Comparison of ENCODE assay signal across 15 mouse cellular contexts in genomic region chr3:90290602-90291001, GRCm38 (mm10). TPM values are rescaled to one million over a fixed set of nuclear protein-coding genes. Genes with fewer than 3 reads are reported as not detected.
DNase-seq lines count a peak whose midpoint lies in the region; ATAC-seq and TF ChIP-seq lines count a peak whose summit lies in the region.
"Had no signal": no experiment of that assay in that cellular context is flagged by ENCODE, and none has a peak within 500 bp of the region (broad histone marks: within the 10 kb centered on the region; RNA-seq: fewer than 3 reads in every experiment).

No protein-coding gene starts in this region.

- no peaks in the 10 kb centered on the region for H3K36me3 ChIP-seq in forebrain, postnatal 0 days (ENCODE audit: insufficient read depth)
- no peaks in the 10 kb centered on the region for H3K36me3 ChIP-seq in forebrain, embryonic 14.5 days (ENCODE audit: control insufficient read depth, insufficient read depth, low read length)
- no peaks in the 10 kb centered on the region for H3K36me3 ChIP-seq in liver, postnatal 0 days (replicated peaks; ENCODE audit: insufficient read depth, low read length)
- H3K36me3 ChIP-seq in thymus, adult 2 months (ENCODE audit: control insufficient read depth, insufficient read depth, low read length): no peaks in the 10 kb centered on the region
- H3K36me3 ChIP-seq: forebrain, embryonic 12.5 days; hindbrain, embryonic 12.5 days; neural tube, embryonic 12.5 days had no signal

- H3K4me1 ChIP-seq in forebrain, postnatal 0 days (ENCODE audit: insufficient read depth): peaks cover 9% of the 10 kb centered on the region; the same call in 1 of the 2 replicates
- H3K4me1 ChIP-seq in forebrain, embryonic 14.5 days (ENCODE audit: control insufficient read depth, insufficient read depth, low read length): peaks cover 10% of the 10 kb centered on the region
- peaks cover 20% of the 10 kb centered on the region for H3K4me1 ChIP-seq in liver, postnatal 0 days (ENCODE audit: insufficient read depth)
- H3K4me1 ChIP-seq in thymus, adult 2 months (replicated peaks; ENCODE audit: control insufficient read depth, insufficient read depth, low read length): peaks cover 2% of the 10 kb centered on the region; the same call in 1 of the 2 replicates

- no peak for TF ChIP-seq POLR2A in thymus, adult 2 months (IDR thresholded peaks at IDR 0.05; ENCODE audit: control insufficient read depth, extremely low read depth, insufficient read depth, low read length, poor library complexity)

- H3K27me3 ChIP-seq in forebrain, postnatal 0 days (ENCODE audit: insufficient read depth, low read length): no peaks in the 10 kb centered on the region
- H3K27me3 ChIP-seq in forebrain, embryonic 14.5 days (replicated peaks; ENCODE audit: control insufficient read depth, insufficient read depth, low read length): no peaks in the 10 kb centered on the region
- no peaks in the 10 kb centered on the region for H3K27me3 ChIP-seq in liver, postnatal 0 days (ENCODE audit: insufficient read depth, low read length)
- no peaks in the 10 kb centered on the region for H3K27me3 ChIP-seq in thymus, adult 2 months (ENCODE audit: control insufficient read depth, insufficient read depth, low read length)
- H3K27me3 ChIP-seq: forebrain, embryonic 12.5 days; hindbrain, embryonic 12.5 days; neural tube, embryonic 12.5 days had no signal

- H3K9me3 ChIP-seq in forebrain, postnatal 0 days (ENCODE audit: low read length): no peaks in the 10 kb centered on the region
- H3K9me3 ChIP-seq in forebrain, embryonic 14.5 days (replicated peaks; ENCODE audit: control insufficient read depth, low read length): no peaks in the 10 kb centered on the region
- H3K9me3 ChIP-seq in liver, postnatal 0 days (ENCODE audit: low read length): no peaks in the 10 kb centered on the region
- H3K9me3 ChIP-seq: forebrain, embryonic 12.5 days; hindbrain, embryonic 12.5 days; neural tube, embryonic 12.5 days had no signal

- no peak overlapping the region for H3K4me2 ChIP-seq in forebrain, postnatal 0 days (ENCODE audit: low read depth)
- H3K4me2 ChIP-seq in forebrain, embryonic 14.5 days (ENCODE audit: low read length): no peak overlapping the region
- H3K4me2 ChIP-seq in liver, postnatal 0 days (ENCODE audit: low read depth, low read length): no peak overlapping the region
- H3K4me2 ChIP-seq: forebrain, embryonic 12.5 days; hindbrain, embryonic 12.5 days; neural tube, embryonic 12.5 days had no signal

- DNase-seq in forebrain, postnatal 0 days: no peak
- no peak for DNase-seq in forebrain, embryonic 14.5 days (ENCODE audit: low spot score)
- DNase-seq in kidney, adult 8-10 months: peak; percentile 12 to 26
- DNase-seq in kidney, adult 11 months: no peak
- DNase-seq in liver, postnatal 0 days: no peak
- no peak for DNase-seq in liver
- no peak for DNase-seq in thymus, adult 2 months
- DNase-seq: lung, adult 18-20 months; spleen, adult 18-20 months had no signal

- ATAC-seq in forebrain, postnatal 0 days: no peak
- ATAC-seq in forebrain, embryonic 14.5 days: no peak
- ATAC-seq in liver, postnatal 0 days: no peak
- no peak for ATAC-seq in megakaryocyte progenitor cell, adult 5-6 weeks (replicated peaks; ENCODE audit: poor library complexity)
- ATAC-seq: activated CD4-positive, CD25-positive, alpha-beta regulatory T cell, adult 4 months had no signal

- H3K4me3 ChIP-seq in forebrain, postnatal 0 days (ENCODE audit: low read depth, low read length): no peak overlapping the region
- H3K4me3 ChIP-seq in forebrain, embryonic 14.5 days (ENCODE audit: low read depth, low read length): no peak overlapping the region
- no peak overlapping the region for H3K4me3 ChIP-seq in liver, postnatal 0 days (ENCODE audit: low read depth, low read length)
- H3K4me3 ChIP-seq in thymus, adult 2 months (ENCODE audit: control insufficient read depth, insufficient read depth, low read length): no peak overlapping the region
- H3K4me3 ChIP-seq: forebrain, embryonic 12.5 days; hindbrain, embryonic 12.5 days; neural tube, embryonic 12.5 days had no signal

- peak; percentile 15; the same call in 1 of the 2 replicates for TF ChIP-seq CTCF in forebrain, postnatal 0 days (IDR thresholded peaks at IDR 0.05; ENCODE audit: low read depth)
- peak; percentile 30; the same call in 1 of the 2 replicates for TF ChIP-seq CTCF in liver, postnatal 0 days (IDR thresholded peaks at IDR 0.05; ENCODE audit: low read depth)
- TF ChIP-seq CTCF in thymus, adult 2 months (IDR thresholded peaks at IDR 0.05; ENCODE audit: borderline replicate concordance, control insufficient read depth, extremely low read depth, insufficient read depth, low read length, poor library complexity): no peak

- TF ChIP-seq EP300 in liver, postnatal 0 days (IDR thresholded peaks at IDR 0.05; ENCODE audit: low read depth): no peak

- H3K9ac ChIP-seq in forebrain, postnatal 0 days: no peak overlapping the region
- no peak overlapping the region for H3K9ac ChIP-seq in forebrain, embryonic 14.5 days (ENCODE audit: low read length)
- no peak overlapping the region for H3K9ac ChIP-seq in liver, postnatal 0 days (replicated peaks)
- H3K9ac ChIP-seq: forebrain, embryonic 12.5 days; hindbrain, embryonic 12.5 days; neural tube, embryonic 12.5 days had no signal

- 89% methylated on average over 1 of the region's 1 CpGs for WGBS in forebrain, postnatal 0 days
- WGBS in forebrain, embryonic 14.5 days: 98% methylated on average over 1 of the region's 1 CpGs
- WGBS in liver, postnatal 0 days (ENCODE audit: insufficient replicate concordance): 84% methylated on average over 1 of the region's 1 CpGs
- WGBS in thymus, adult 2 months: 92% methylated on average over 1 of the region's 1 CpGs

- H3K27ac ChIP-seq in forebrain, postnatal 0 days (ENCODE audit: low read depth, low read length): no peak overlapping the region
- H3K27ac ChIP-seq in forebrain, embryonic 14.5 days (ENCODE audit: low read depth, low read length): no peak overlapping the region
- no peak overlapping the region for H3K27ac ChIP-seq in liver, postnatal 0 days (ENCODE audit: low read depth)
- no peak overlapping the region for H3K27ac ChIP-seq in thymus, adult 2 months (ENCODE audit: control insufficient read depth, insufficient read depth, low read length)
- H3K27ac ChIP-seq: forebrain, embryonic 12.5 days; hindbrain, embryonic 12.5 days; neural tube, embryonic 12.5 days had no signal

RNA-seq across cellular contexts. Expression of gene Gatad2b, which starts 2.4 kb away (rescaled TPM):
- total RNA-seq in forebrain, postnatal 0 days (2014; rRNA removed): 29.5 and 34.1 TPM in 2 replicates
- polyA plus RNA-seq in forebrain, postnatal 0 days (2015; fragmentation: Nextera tagmentation; extraction: Ambion mirVana): 6.9 and 12.6 TPM in 2 replicates
- polyA plus RNA-seq in forebrain, embryonic 14.5 days (2014; fragmentation: Nextera tagmentation; extraction: Ambion mirVana): 14.4 and 15.7 TPM in 2 replicates
- polyA plus RNA-seq in liver, postnatal 0 days (2015; fragmentation: Nextera tagmentation; extraction: Ambion mirVana): 2.3 and 3.1 TPM in 2 replicates
- polyA plus RNA-seq in thymus, adult 2 months (2012; rRNA removed): 69.8 and 77.6 TPM in 2 replicates
- 87.0 and 96.0 TPM in 2 replicates for total RNA-seq in megakaryocyte progenitor cell, adult 5-6 weeks (2015)
- total RNA-seq in megakaryocyte progenitor cell, adult 5-6 weeks (2017): 17.7 and 22.7 TPM in 2 replicates

RNA-seq across cellular contexts. Expression of gene Dennd4b, which starts 25.6 kb away (rescaled TPM):
- total RNA-seq in forebrain, postnatal 0 days (2014; rRNA removed): 20.1 and 29.8 TPM in 2 replicates
- 4.4 and 5.1 TPM in 2 replicates for polyA plus RNA-seq in forebrain, postnatal 0 days (2015; fragmentation: Nextera tagmentation; extraction: Ambion mirVana)
- polyA plus RNA-seq in forebrain, embryonic 14.5 days (2014; fragmentation: Nextera tagmentation; extraction: Ambion mirVana): 3.4 and 3.7 TPM in 2 replicates
- polyA plus RNA-seq in liver, postnatal 0 days (2015; fragmentation: Nextera tagmentation; extraction: Ambion mirVana): 2.0 TPM in 2 replicates
- polyA plus RNA-seq in thymus, adult 2 months (2012; rRNA removed): 163 and 182 TPM in 2 replicates
- 16.5 and 21.9 TPM in 2 replicates for total RNA-seq in megakaryocyte progenitor cell, adult 5-6 weeks (2015)
- total RNA-seq in megakaryocyte progenitor cell, adult 5-6 weeks (2017): 8.9 and 10.4 TPM in 2 replicates

RNA-seq across cellular contexts. Expression of gene Crtc2, which starts 36.6 kb away (rescaled TPM):
- total RNA-seq in forebrain, postnatal 0 days (2014; rRNA removed): 13.9 and 17.2 TPM in 2 replicates
- polyA plus RNA-seq in forebrain, postnatal 0 days (2015; fragmentation: Nextera tagmentation; extraction: Ambion mirVana): 12.9 and 14.7 TPM in 2 replicates
- 10.7 and 14.1 TPM in 2 replicates for polyA plus RNA-seq in forebrain, embryonic 14.5 days (2014; fragmentation: Nextera tagmentation; extraction: Ambion mirVana)
- polyA plus RNA-seq in liver, postnatal 0 days (2015; fragmentation: Nextera tagmentation; extraction: Ambion mirVana): 6.6 and 7.9 TPM in 2 replicates
- polyA plus RNA-seq in thymus, adult 2 months (2012; rRNA removed): 151 and 161 TPM in 2 replicates
- 30.9 and 32.5 TPM in 2 replicates for total RNA-seq in megakaryocyte progenitor cell, adult 5-6 weeks (2015)
- 10.2 and 18.2 TPM in 2 replicates for total RNA-seq in megakaryocyte progenitor cell, adult 5-6 weeks (2017)

RNA-seq across cellular contexts. Expression of gene Slc39a1, which starts 42.6 kb away (rescaled TPM):
- total RNA-seq in forebrain, postnatal 0 days (2014; rRNA removed): 68.1 and 72.0 TPM in 2 replicates
- 50.0 and 51.6 TPM in 2 replicates for polyA plus RNA-seq in forebrain, postnatal 0 days (2015; fragmentation: Nextera tagmentation; extraction: Ambion mirVana)
- 40.0 and 47.0 TPM in 2 replicates for polyA plus RNA-seq in forebrain, embryonic 14.5 days (2014; fragmentation: Nextera tagmentation; extraction: Ambion mirVana)
- polyA plus RNA-seq in liver, postnatal 0 days (2015; fragmentation: Nextera tagmentation; extraction: Ambion mirVana): 41.7 and 54.0 TPM in 2 replicates
- polyA plus RNA-seq in thymus, adult 2 months (2012; rRNA removed): 68.5 and 69.2 TPM in 2 replicates
- 15.6 and 19.5 TPM in 2 replicates for total RNA-seq in megakaryocyte progenitor cell, adult 5-6 weeks (2015)
- total RNA-seq in megakaryocyte progenitor cell, adult 5-6 weeks (2017): 31.4 and 41.2 TPM in 2 replicates

RNA-seq across cellular contexts. Expression of gene Creb3l4, which starts 47.3 kb away (rescaled TPM):
- total RNA-seq in forebrain, postnatal 0 days (2014; rRNA removed): 1.4 and 2.7 TPM in 2 replicates
- polyA plus RNA-seq in forebrain, postnatal 0 days (2015; fragmentation: Nextera tagmentation; extraction: Ambion mirVana): 0.91 and 1.0 TPM in 2 replicates
- polyA plus RNA-seq in forebrain, embryonic 14.5 days (2014; fragmentation: Nextera tagmentation; extraction: Ambion mirVana): 4.1 and 4.2 TPM in 2 replicates
- 0.15 and 0.41 TPM in 2 replicates for polyA plus RNA-seq in liver, postnatal 0 days (2015; fragmentation: Nextera tagmentation; extraction: Ambion mirVana)
- 0.94 and 1.3 TPM in 2 replicates for polyA plus RNA-seq in thymus, adult 2 months (2012; rRNA removed)
- 0.39 TPM in 1 of 2 replicates, not detected in the other for total RNA-seq in megakaryocyte progenitor cell, adult 5-6 weeks (2015)
- not detected in 2 replicates for total RNA-seq in megakaryocyte progenitor cell, adult 5-6 weeks (2017)
- total RNA-seq: monocyte, adult 5-6 weeks had no signal
- polyA plus RNA-seq: activated CD4-positive, CD25-positive, alpha-beta regulatory T cell, adult 4 months had no signal

Comparison
In these comparisons a context has a peak if more than half of its experiments do, and no peak if none do; other contexts are left out.
1. DNase-seq: peak in kidney, adult 8-10 months (2 of 2); none in forebrain, postnatal 0 days (single experiment), forebrain, embryonic 14.5 days (single experiment), kidney, adult 11 months (single experiment), liver, postnatal 0 days (single experiment), liver (single experiment) and thymus, adult 2 months (single experiment).
2. RNA of gene Dennd4b, which starts 25.6 kb away (polyA plus RNA-seq): 163 to 182 TPM in thymus, adult 2 months; 4.4 to 5.1 TPM in forebrain, postnatal 0 days, 3.4 to 3.7 TPM in forebrain, embryonic 14.5 days and 2.0 TPM in liver, postnatal 0 days; every median in the first group is over 10 times any median in the second.